Mouse (Mus musculus): ENCODE measurements around the gene Stpg1. TPM values are rescaled to one million over a fixed set of nuclear protein-coding genes. Genes with fewer than 3 reads are reported as not detected.

Gene Stpg1
- polyA plus RNA-seq, 1 experiment: 0.29 TPM

GRCm38 (mm10) chr4:135526039-135526710 is 31.6 kb downstream of the Stpg1 start:
- Histone ChIP-seq H3K27ac (ENCODE audit: insufficient read depth, low read depth, low read length) (no peak overlapping the region), H3K4me1 (ENCODE audit: control insufficient read depth, insufficient read depth, insufficient read length, low read length) (peaks cover 5% of the 10 kb centered on the region; the same call in 1 of the 2 replicates), H3K4me3 (ENCODE audit: low read depth, low read length) (no peak overlapping the region), H3K36me3 (ENCODE audit: control insufficient read depth, insufficient read depth, low read length) (no peaks in the 10 kb centered on the region), H3K27me3 (ENCODE audit: control insufficient read depth, insufficient read depth, low read length) (no peaks in the 10 kb centered on the region)
- TF ChIP-seq POLR2A (IDR thresholded peaks at IDR 0.05; ENCODE audit: low read depth, low read length) (no peak), CTCF (IDR thresholded peaks at IDR 0.05; ENCODE audit: extremely low read depth, insufficient read length, insufficient replicate concordance, low read depth, low read length) (no peak)
- WGBS: 76% methylated on average over 14 of the region's 14 CpGs

GRCm38 (mm10) chr4:135530270-135530669 is 35.7 kb downstream of the Stpg1 start:
- H3K27me3 ChIP-seq (ENCODE audit: control insufficient read depth, insufficient read depth, low read length): no peaks in the 10 kb centered on the region
- 61% methylated on average over 2 of the region's 2 CpGs for WGBS
- no peak overlapping the region for H3K4me3 ChIP-seq (ENCODE audit: low read depth, low read length)
- peak; percentile 25; the same call in 1 of the 2 replicates for TF ChIP-seq CTCF (IDR thresholded peaks at IDR 0.05; ENCODE audit: extremely low read depth, insufficient read length, insufficient replicate concordance, low read depth, low read length)
- TF ChIP-seq POLR2A (IDR thresholded peaks at IDR 0.05; ENCODE audit: low read depth, low read length): no peak
- no peaks in the 10 kb centered on the region for H3K36me3 ChIP-seq (ENCODE audit: control insufficient read depth, insufficient read depth, low read length)
- no peak overlapping the region for H3K27ac ChIP-seq (ENCODE audit: insufficient read depth, low read depth, low read length)
- peaks cover 5% of the 10 kb centered on the region; the same call in 1 of the 2 replicates for H3K4me1 ChIP-seq (ENCODE audit: control insufficient read depth, insufficient read depth, insufficient read length, low read length)

GRCm38 (mm10) chr4:135531236-135531635 is 36.6 kb downstream of the Stpg1 start:
- WGBS: 93% methylated on average over 9 of the region's 9 CpGs
- Histone ChIP-seq H3K27ac (ENCODE audit: insufficient read depth, low read depth, low read length) (no peak overlapping the region), H3K4me3 (ENCODE audit: low read depth, low read length) (no peak overlapping the region), H3K4me1 (ENCODE audit: control insufficient read depth, insufficient read depth, insufficient read length, low read length) (peaks cover 5% of the 10 kb centered on the region; the same call in 1 of the 2 replicates), H3K36me3 (ENCODE audit: control insufficient read depth, insufficient read depth, low read length) (no peaks in the 10 kb centered on the region), H3K27me3 (ENCODE audit: control insufficient read depth, insufficient read depth, low read length) (no peaks in the 10 kb centered on the region)
- TF ChIP-seq POLR2A (IDR thresholded peaks at IDR 0.05; ENCODE audit: low read depth, low read length): no peak
- TF ChIP-seq CTCF (IDR thresholded peaks at IDR 0.05; ENCODE audit: extremely low read depth, insufficient read length, insufficient replicate concordance, low read depth, low read length): no peak

GRCm38 (mm10) chr4:135531771-135532613 is 37.4 kb downstream of the Stpg1 start:
- Histone ChIP-seq H3K4me1 (ENCODE audit: control insufficient read depth, insufficient read depth, insufficient read length, low read length) (peaks cover 5% of the 10 kb centered on the region; the same call in 1 of the 2 replicates), H3K36me3 (ENCODE audit: control insufficient read depth, insufficient read depth, low read length) (no peaks in the 10 kb centered on the region), H3K27ac (ENCODE audit: insufficient read depth, low read depth, low read length) (no peak overlapping the region), H3K27me3 (ENCODE audit: control insufficient read depth, insufficient read depth, low read length) (no peaks in the 10 kb centered on the region), H3K4me3 (ENCODE audit: low read depth, low read length) (no peak overlapping the region)
- 61% methylated on average over 9 of the region's 9 CpGs for WGBS
- TF ChIP-seq CTCF (IDR thresholded peaks at IDR 0.05; ENCODE audit: extremely low read depth, insufficient read length, insufficient replicate concordance, low read depth, low read length) (no peak), POLR2A (IDR thresholded peaks at IDR 0.05; ENCODE audit: low read depth, low read length) (no peak)

GRCm38 (mm10) chr4:135533001-135533400 is 38.4 kb downstream of the Stpg1 start:
- Histone ChIP-seq H3K27ac (ENCODE audit: insufficient read depth, low read depth, low read length) (no peak overlapping the region), H3K27me3 (ENCODE audit: control insufficient read depth, insufficient read depth, low read length) (no peaks in the 10 kb centered on the region), H3K4me1 (ENCODE audit: control insufficient read depth, insufficient read depth, insufficient read length, low read length) (peaks cover 5% of the 10 kb centered on the region; the same call in 1 of the 2 replicates), H3K36me3 (ENCODE audit: control insufficient read depth, insufficient read depth, low read length) (no peaks in the 10 kb centered on the region), H3K4me3 (ENCODE audit: low read depth, low read length) (no peak overlapping the region)
- TF ChIP-seq CTCF (IDR thresholded peaks at IDR 0.05; ENCODE audit: extremely low read depth, insufficient read length, insufficient replicate concordance, low read depth, low read length) (no peak), POLR2A (IDR thresholded peaks at IDR 0.05; ENCODE audit: low read depth, low read length) (no peak)
- 79% methylated on average over 6 of the region's 6 CpGs for WGBS

GRCm38 (mm10) chr4:135535021-135535420 is 40.4 kb downstream of the Stpg1 start:
- no peak overlapping the region for H3K27ac ChIP-seq (ENCODE audit: insufficient read depth, low read depth, low read length)
- H3K4me3 ChIP-seq (ENCODE audit: low read depth, low read length): no peak overlapping the region
- peaks cover 1% of the 10 kb centered on the region; the same call in 1 of the 2 replicates for H3K4me1 ChIP-seq (ENCODE audit: control insufficient read depth, insufficient read depth, insufficient read length, low read length)
- H3K36me3 ChIP-seq (ENCODE audit: control insufficient read depth, insufficient read depth, low read length): no peaks in the 10 kb centered on the region
- WGBS: 89% methylated on average over 3 of the region's 3 CpGs
- TF ChIP-seq POLR2A (IDR thresholded peaks at IDR 0.05; ENCODE audit: low read depth, low read length): no peak
- no peak for TF ChIP-seq CTCF (IDR thresholded peaks at IDR 0.05; ENCODE audit: extremely low read depth, insufficient read length, insufficient replicate concordance, low read depth, low read length)
- H3K27me3 ChIP-seq (ENCODE audit: control insufficient read depth, insufficient read depth, low read length): no peaks in the 10 kb centered on the region

GRCm38 (mm10) chr4:135539056-135539455 is 44.5 kb downstream of the Stpg1 start:
- H3K4me3 ChIP-seq (ENCODE audit: low read depth, low read length): no peak overlapping the region
- H3K4me1 ChIP-seq (ENCODE audit: control insufficient read depth, insufficient read depth, insufficient read length, low read length): no peaks in the 10 kb centered on the region
- WGBS: 88% methylated on average over 12 of the region's 12 CpGs
- no peaks in the 10 kb centered on the region for H3K27me3 ChIP-seq (ENCODE audit: control insufficient read depth, insufficient read depth, low read length)
- TF ChIP-seq POLR2A (IDR thresholded peaks at IDR 0.05; ENCODE audit: low read depth, low read length): no peak
- TF ChIP-seq CTCF (IDR thresholded peaks at IDR 0.05; ENCODE audit: extremely low read depth, insufficient read length, insufficient replicate concordance, low read depth, low read length): no peak
- H3K36me3 ChIP-seq (ENCODE audit: control insufficient read depth, insufficient read depth, low read length): no peaks in the 10 kb centered on the region
- H3K27ac ChIP-seq (ENCODE audit: insufficient read depth, low read depth, low read length): no peak overlapping the region

Measured in small intestine, adult 2 months (tissue).